Mouse (Mus musculus) heart, embryonic 14.5 days (tissue): ENCODE measurements around the gene Traf3ip1. TPM values are rescaled to one million over a fixed set of nuclear protein-coding genes. Genes with fewer than 3 reads are reported as not detected.
A peak's percentile ranks its signal among the peaks of the same experiment; 100 is the strongest.

ENCODE experiments used
- ATAC-seq: fragments of 200-750 bp; cut with Nextera tagmentation; 2 replicates; pipeline ENCODE4 v1.8.0; 2017; ENCODE audit warnings: low read depth, moderate TSS enrichment; ENCODE audit not compliant: insufficient number of reproducible peaks, insufficient read depth, low FRiP score
- H3K27ac ChIP-seq, 2 experiments: fragments of 200-500 bp in 1 of 2; fragments of 300-500 bp in 1 of 2; sonication (generic) in 1 of 2; replicated peaks in 1 of 2; 2 replicates each; pipeline ENCODE4 v1.5.1; 2012 to 2014; ENCODE audit warnings: low read depth in 2 of 2, low read length in 2 of 2, control low read depth in 1 of 2, mild to moderate bottlenecking in 1 of 2, mixed read lengths in 1 of 2; ENCODE audit not compliant: control insufficient read depth in 1 of 2, insufficient read depth in 1 of 2
- H3K27me3 ChIP-seq: fragments of 300-500 bp; sonication (generic); 2 replicates; pipeline ENCODE4 v1.6.1; 2014; ENCODE audit warnings: mild to moderate bottlenecking, low read length, control low read depth; ENCODE audit not compliant: control insufficient read depth, insufficient read depth
- H3K36me3 ChIP-seq: fragments of 300-500 bp; sonication (generic); 2 replicates; pipeline ENCODE4 v1.6.1; 2014; ENCODE audit warnings: mild to moderate bottlenecking, control low read depth, low read length, mixed read lengths; ENCODE audit not compliant: control insufficient read depth, insufficient read depth
- H3K4me1 ChIP-seq, 2 experiments: fragments of 200-500 bp in 1 of 2; fragments of 300-500 bp in 1 of 2; sonication (generic) in 1 of 2; 2 replicates each; pipeline ENCODE4 v1.6.1; 2012 to 2014; ENCODE audit warnings: low read length in 2 of 2, control low read depth in 1 of 2, mixed read lengths in 1 of 2; ENCODE audit not compliant: control insufficient read depth in 2 of 2, insufficient read depth in 2 of 2
- H3K4me2 ChIP-seq: fragments of 300-500 bp; sonication (generic); 2 replicates; pipeline ENCODE4 v1.6.1; 2014; ENCODE audit warnings: mild to moderate bottlenecking, low read length
- H3K4me3 ChIP-seq, 2 experiments: fragments of 200-500 bp in 1 of 2; fragments of 300-500 bp in 1 of 2; sonication (generic) in 1 of 2; 2 replicates each; pipeline ENCODE4 v1.5.1; 2012 to 2014; ENCODE audit warnings: low read length in 2 of 2, mild to moderate bottlenecking in 2 of 2, control low read depth in 1 of 2, low read depth in 1 of 2, moderate library complexity in 1 of 2; ENCODE audit not compliant: control insufficient read depth in 1 of 2, insufficient read depth in 1 of 2
- H3K9ac ChIP-seq: fragments of 300-500 bp; sonication (generic); 2 replicates; pipeline ENCODE4 v1.6.1; 2014; ENCODE audit warnings: mild to moderate bottlenecking, low read length
- H3K9me3 ChIP-seq: fragments of 300-500 bp; sonication (generic); 2 replicates; pipeline ENCODE4 v1.6.1; 2016; ENCODE audit warnings: low read length, control low read depth; ENCODE audit not compliant: control insufficient read depth
- WGBS: fragments of 180-500 bp; shearing (Covaris S2); extraction: QIAGEN DNeasy Blood & Tissue Kit; methylation state at CpG from one replicate; pipeline ENCODE4 v1.1.7; 2014; 5-methylcytosine and 5-hydroxymethylcytosine counted together
- polyA plus RNA-seq: library from polyadenylated mRNA; unstranded; fragments of >200 nt; fragmentation: Nextera tagmentation; extraction: Ambion mirVana; gene quantifications from 2 replicates; pipeline ENCODE4 v1.2.1, GENCODE M21; 2014

The Traf3ip1 gene
- polyA plus RNA-seq = 3.3 and 3.4 TPM in 2 replicates

DNA sequence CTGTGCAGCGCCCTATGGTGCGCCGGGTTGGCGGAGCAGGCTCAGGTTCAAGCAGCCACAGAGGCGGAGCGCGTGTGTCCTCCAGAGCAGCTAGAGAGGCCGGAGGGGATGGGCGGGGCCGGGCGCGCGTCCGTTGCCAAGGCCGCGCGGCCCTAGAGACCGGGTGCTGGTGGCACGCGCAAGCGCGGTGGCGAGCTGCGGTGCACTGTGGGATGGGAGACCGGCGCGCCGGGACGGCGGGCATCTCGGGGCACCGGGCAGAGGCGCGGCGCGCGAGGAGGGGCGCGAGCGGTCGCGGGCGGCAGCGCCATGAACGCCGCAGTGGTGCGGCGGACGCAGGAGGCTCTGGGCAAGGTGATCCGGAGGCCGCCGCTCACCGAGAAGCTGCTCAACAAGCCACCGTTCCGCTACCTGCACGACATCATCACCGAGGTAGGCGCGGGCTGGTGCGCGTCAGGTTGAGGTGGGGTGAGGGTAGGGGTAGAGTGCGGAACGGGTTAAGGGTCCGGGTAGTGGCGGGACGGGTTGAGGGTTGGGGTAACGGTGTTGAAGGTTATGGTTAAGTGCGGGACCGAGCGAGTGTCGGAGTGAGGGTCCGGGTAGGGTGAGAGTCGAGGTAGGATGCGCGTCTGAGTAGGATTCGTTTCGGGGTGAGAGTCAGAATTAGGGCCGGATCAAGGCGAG, at the start of gene Traf3ip1:
Gene Traf3ip1 (plus strand): TSS at position 191 of the 684 bp plus-strand sequence.
- H3K9me3 ChIP-seq = no peaks in the 10 kb centered on the region
- WGBS = under 1% methylated on average over 77 of the region's 79 CpGs

DNA sequence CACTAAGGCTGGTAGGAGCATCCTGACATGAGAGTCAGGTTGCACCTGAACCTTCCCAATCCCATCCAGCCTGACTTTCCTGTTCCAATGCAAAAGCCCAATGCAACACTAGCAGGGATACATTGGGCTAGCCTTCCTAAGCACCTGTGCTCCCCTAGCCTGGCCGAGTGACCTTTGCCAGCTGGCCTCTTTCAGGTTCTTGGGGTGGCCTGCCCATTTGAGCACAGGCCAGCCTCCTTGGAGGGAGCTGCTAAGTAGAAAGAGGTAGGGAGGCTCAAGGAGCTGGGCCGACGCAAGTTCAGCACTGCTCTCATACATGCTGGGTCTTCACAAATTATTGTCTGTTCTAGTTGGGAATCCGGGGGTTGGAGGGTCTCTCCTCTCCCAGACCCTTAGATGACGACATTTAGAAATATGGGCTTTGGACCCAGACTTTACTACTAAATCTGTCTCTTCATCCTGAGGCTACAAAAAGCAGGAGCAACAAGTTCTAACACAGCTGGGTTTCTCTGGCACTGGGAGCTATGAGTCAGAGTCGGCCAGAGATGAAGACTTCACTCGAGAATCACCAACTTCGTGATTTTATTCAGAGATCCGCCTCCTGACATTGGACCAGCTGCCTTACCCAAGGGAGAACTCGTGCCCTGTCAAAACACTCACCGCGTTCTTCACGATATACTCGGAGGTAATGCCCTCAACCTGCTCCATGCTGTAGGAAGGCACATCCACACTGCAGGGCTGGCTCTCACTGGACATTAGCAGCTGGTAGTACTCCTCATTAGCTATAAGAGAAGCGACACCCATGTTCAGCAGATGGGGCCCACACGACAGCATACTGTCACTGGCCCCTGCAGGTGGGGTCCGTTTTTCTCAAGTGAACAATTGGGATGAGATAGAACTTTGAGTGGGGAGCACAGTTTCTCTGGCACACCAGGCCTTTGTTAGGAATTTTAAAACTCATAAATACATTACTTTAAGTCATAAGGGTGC, 49.3 kb upstream of the Traf3ip1 start:
- WGBS = 93% methylated on average over 17 of the region's 17 CpGs
- Histone ChIP-seq H3K27ac (peak overlapping the region; percentile 51 to 82; a peak in 2 of 4 replicates), H3K4me2 (no peak overlapping the region), H3K9me3 (peaks cover 7% of the 10 kb centered on the region; the same call in 1 of the 2 replicates), H3K27me3 (no peaks in the 10 kb centered on the region), H3K36me3 (peaks cover 56% of the 10 kb centered on the region), H3K9ac (no peak overlapping the region), H3K4me3 (no peak overlapping the region), H3K4me1 (peaks cover 29 to 36% of the 10 kb centered on the region in 2 experiments)
- ATAC-seq = no peak

More for the DNA sequence above, at the start of gene Traf3ip1:
- Histone ChIP-seq H3K27me3 (no peaks in the 10 kb centered on the region), H3K9ac (peak within 1 kb of the TSS; percentile 88), H3K4me2 (peak within 1 kb of the TSS; percentile 92), H3K36me3 (peaks cover 4% of the 10 kb centered on the region; the same call in 1 of the 2 replicates), H3K27ac (no peak within 1 kb of the TSS), H3K4me3 (peak within 1 kb of the TSS; percentile 91 to 97), H3K4me1 (peaks cover 8 to 16% of the 10 kb centered on the region in 2 experiments)
- peak; percentile 94 for ATAC-seq

DNA sequence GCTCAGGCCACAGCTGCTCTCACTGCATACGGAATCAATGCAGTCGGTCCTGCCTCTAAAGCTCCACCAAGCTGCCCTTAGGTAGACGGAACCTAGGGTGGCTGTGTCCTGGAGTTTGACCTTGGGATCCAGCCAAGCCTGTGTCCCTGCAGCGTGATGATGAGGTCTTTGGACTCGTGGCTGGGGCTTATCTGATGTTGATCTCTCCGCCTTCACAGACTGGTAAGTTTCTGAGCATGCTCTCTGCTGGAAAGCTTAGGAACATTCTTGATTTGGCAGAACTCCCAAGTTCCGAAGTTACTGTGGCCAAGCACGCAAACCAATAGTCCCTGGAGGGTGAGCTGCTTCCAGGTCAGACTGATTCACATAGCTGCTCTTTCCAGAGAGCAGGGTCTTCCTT, 48.4 kb upstream of the Traf3ip1 start:
- WGBS = 25% methylated on average over 8 of the region's 8 CpGs
- no peaks in the 10 kb centered on the region for H3K27me3 ChIP-seq
- H3K4me2 ChIP-seq = no peak overlapping the region
- H3K4me1 ChIP-seq = peaks cover 36 to 44% of the 10 kb centered on the region in 2 experiments
- peaks cover 46% of the 10 kb centered on the region for H3K36me3 ChIP-seq
- no peak for ATAC-seq
- H3K9me3 ChIP-seq = peaks cover 7% of the 10 kb centered on the region; the same call in 1 of the 2 replicates
- peak overlapping the region; percentile 51 to 82 for H3K27ac ChIP-seq
- no peak overlapping the region for H3K4me3 ChIP-seq
- no peak overlapping the region; the same call in none of the 2 replicates for H3K9ac ChIP-seq

DNA sequence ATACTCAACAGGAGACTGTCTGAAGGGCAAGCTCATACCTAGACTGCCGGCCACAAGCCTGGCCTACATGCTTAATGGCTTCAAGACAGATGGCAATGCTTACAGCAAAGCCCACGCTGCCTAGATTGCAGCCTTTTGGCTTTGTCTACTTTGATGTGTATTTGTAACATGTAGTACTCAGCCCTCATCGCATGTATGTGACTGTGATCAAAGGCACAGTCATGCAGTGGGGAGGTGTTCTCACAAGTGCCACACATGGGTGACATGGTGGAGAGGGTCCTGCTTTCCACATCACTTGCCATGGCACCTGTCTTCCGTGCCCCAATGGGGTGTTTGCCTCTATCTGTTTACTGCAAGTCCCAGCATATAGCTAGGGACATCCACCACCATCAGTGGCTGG, 47.9 kb upstream of the Traf3ip1 start:
- Histone ChIP-seq H3K4me2 (no peak overlapping the region), H3K9ac (no peak overlapping the region; the same call in 1 of the 2 replicates), H3K36me3 (peaks cover 42% of the 10 kb centered on the region), H3K4me3 (no peak overlapping the region), H3K4me1 (peaks cover 40 to 48% of the 10 kb centered on the region in 2 experiments), H3K9me3 (peaks cover 7% of the 10 kb centered on the region; the same call in 1 of the 2 replicates), H3K27me3 (no peaks in the 10 kb centered on the region), H3K27ac (peak overlapping the region; percentile 51 to 82)
- no peak for ATAC-seq
- WGBS = 78% methylated on average over 4 of the region's 4 CpGs

DNA sequence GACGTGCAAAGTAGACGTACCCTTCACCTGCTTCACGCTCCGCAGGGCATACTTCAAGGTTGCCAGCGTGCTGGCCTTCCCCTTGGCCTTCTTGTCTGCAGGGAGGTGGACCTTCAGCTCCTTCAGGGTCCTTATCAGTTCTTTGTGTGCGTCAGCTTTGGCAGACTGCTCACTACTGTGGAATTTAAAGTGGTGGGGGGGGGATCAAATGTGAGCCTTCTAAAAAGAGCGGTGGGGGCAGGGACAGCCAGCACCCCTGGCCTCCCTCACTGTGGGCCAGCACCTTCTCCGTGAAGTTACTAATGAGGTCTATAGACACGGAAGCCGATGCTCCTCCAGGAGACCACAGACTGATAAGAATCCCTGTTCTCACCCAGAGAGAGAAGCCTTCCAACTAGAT, 45.8 kb upstream of the Traf3ip1 start:
- Histone ChIP-seq H3K27ac (peak overlapping the region; percentile 80 to 84), H3K27me3 (no peaks in the 10 kb centered on the region), H3K9me3 (peaks cover 7% of the 10 kb centered on the region; the same call in 1 of the 2 replicates), H3K36me3 (peaks cover 22% of the 10 kb centered on the region), H3K9ac (peak overlapping the region; percentile 42; the same call in 1 of the 2 replicates), H3K4me3 (no peak overlapping the region), H3K4me2 (peak overlapping the region; percentile 49), H3K4me1 (peaks cover 47 to 58% of the 10 kb centered on the region in 2 experiments)
- peak; percentile 71 for ATAC-seq
- 14% methylated on average over 10 of the region's 10 CpGs for WGBS

DNA sequence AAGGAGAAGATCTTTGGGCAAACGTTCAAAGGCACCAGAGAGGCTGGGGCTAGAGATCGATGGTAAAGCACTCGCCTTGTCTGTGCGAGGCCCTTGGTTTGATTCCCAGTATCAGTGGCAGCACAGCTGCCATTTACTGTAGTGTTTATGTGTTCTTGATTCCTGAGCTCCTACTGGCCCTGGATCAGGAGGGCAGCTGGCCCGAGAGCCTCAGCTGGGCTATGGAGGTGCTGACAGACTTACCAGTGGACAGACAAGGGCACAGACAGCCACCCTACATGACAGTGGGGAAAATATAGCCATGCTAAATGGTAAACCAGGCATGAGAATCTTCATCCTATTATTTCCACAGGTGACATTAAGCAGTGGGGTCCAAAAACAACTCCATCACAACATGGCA, 43.6 kb upstream of the Traf3ip1 start:
- Histone ChIP-seq H3K9ac (no peak overlapping the region), H3K9me3 (peaks cover 7% of the 10 kb centered on the region; the same call in 1 of the 2 replicates), H3K4me2 (no peak overlapping the region), H3K27me3 (no peaks in the 10 kb centered on the region), H3K4me3 (no peak overlapping the region), H3K27ac (peak overlapping the region in 1 of 2 experiments; percentile 28; a peak in 1 of 4 replicates), H3K4me1 (peaks cover 60 to 75% of the 10 kb centered on the region in 2 experiments), H3K36me3 (peaks cover 11% of the 10 kb centered on the region)
- no peak for ATAC-seq
- WGBS = 65% methylated on average over 5 of the region's 5 CpGs

DNA sequence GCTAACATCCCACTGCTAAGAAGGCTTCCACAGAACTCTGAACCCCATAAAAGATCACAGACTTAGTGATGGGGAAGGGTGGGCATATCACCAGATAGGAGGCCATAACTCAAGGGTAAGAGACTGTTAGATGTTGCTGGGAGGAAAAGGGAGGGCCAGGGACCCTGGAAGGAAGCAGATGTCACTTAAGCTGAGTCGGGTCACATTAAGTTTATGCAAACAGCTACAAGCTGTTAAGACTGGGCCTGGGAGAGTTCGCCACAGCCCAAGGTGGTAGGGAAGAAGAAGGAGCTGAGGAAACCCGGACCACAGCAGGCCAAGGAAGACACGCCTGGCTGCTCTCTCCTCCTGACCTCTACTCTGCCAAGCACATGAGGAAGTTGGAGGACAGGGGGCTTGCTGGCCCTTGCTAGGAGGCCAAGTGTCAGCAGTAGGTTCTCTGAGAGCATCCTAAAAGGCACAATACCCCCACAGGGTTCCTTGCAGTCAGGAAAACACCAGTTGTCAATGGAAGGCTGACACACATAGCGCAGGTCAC, 42.8 kb upstream of the Traf3ip1 start:
- 64% methylated on average over 5 of the region's 5 CpGs for WGBS

More for the DNA sequence above, 42.8 kb upstream of the Traf3ip1 start:
- Histone ChIP-seq H3K27ac (0 out of 4 replicates have a peak overlapping the region, but pooled peaks of 1 of the 2 experiments have one; percentile 6), H3K27me3 (no peaks in the 10 kb centered on the region), H3K4me1 (peaks cover 60 to 75% of the 10 kb centered on the region in 2 experiments), H3K9me3 (peaks cover 7% of the 10 kb centered on the region; the same call in 1 of the 2 replicates), H3K4me3 (no peak overlapping the region), H3K36me3 (peaks cover 11% of the 10 kb centered on the region), H3K4me2 (no peak overlapping the region), H3K9ac (no peak overlapping the region)
- no peak for ATAC-seq
